Mouse (Mus musculus) gastrocnemius, postnatal 14 days (tissue): ENCODE measurements around the gene Prpf6. TPM values are rescaled to one million over a fixed set of nuclear protein-coding genes. Genes with fewer than 3 reads are reported as not detected.

Source experiments
- DNase-seq: peaks from one replicate; pipeline ENCODE4 v3.0.0; 2021; ENCODE audit warnings: mixed read lengths
- intact Hi-C: fragments of 180-260 bp; cut with DNase I; formaldehyde crosslinking; loops from one replicate; pipeline ENCODE4 v1.15.1; 2025; ENCODE audit warnings: low total_unique reads
- microRNA-seq, 2 experiments: library from miRNA; unstranded; fragments of <30 nt; microRNA quantifications; one replicate each; pipeline ENCODE4 v1.2.0; 2021
- total RNA-seq, 2 experiments: library from RNA; stranded (reverse); gene quantifications; 2 replicates each; pipeline ENCODE4 v1.2.3; 2021

The Prpf6 gene
- total RNA-seq, 2 experiments from 2014 or later = 28.0 to 30.1 TPM

DNA sequence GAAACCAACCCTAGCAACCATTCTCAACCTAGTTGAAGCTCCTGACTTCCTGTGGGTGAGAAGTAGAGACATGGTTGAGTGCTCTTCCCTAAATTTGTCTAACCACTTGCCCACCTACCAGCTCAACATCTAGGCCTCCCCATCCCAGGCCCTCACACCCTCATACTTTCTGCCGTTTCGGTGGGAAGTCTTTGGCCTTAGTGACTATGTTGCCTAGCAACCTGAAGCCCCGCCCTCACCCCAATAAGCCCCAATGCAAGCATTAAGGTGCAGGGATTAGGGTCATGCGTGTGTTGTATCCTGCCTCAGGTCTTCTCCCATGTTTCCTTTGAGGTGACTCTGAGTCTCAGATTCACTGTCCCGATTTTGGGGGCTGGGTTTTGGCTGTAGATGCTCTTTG, 106.6 kb downstream of the Prpf6 start, which contains the start of gene Lkaaear1:
Gene Lkaaear1 (minus strand): TSS at position 202 of the 400 bp plus-strand sequence.
- intact Hi-C loops = no loop called here

More for the DNA sequence above, 106.6 kb downstream of the Prpf6 start, which contains the start of gene Lkaaear1:
- DNase-seq = no peak

Small RNA genes within 50 kb of the gene (microRNA-seq; reads per million reads assigned to microRNA genes)
- gene Mir7006 = 0 reads per million in 2 experiments

Other genes with a start within 250 kb of the Prpf6 start
- 10 to 100 TPM; 12.5 to 14.3 TPM for gene Zgpat, start 226.9 kb upstream of the Prpf6 start, total RNA-seq
- 10 to 100 TPM; 21.0 to 21.8 TPM for gene Arfrp1, start 226.5 kb upstream of the Prpf6 start, total RNA-seq
- 1 to 10 TPM; 4.4 to 4.6 TPM for gene Lime1, start 211.8 kb upstream of the Prpf6 start, total RNA-seq
- 1 to 10 TPM; 5.3 to 5.7 TPM for gene Zbtb46, start 132.4 kb upstream of the Prpf6 start, total RNA-seq
- not detected for gene Abhd16b, start 98.7 kb upstream of the Prpf6 start, total RNA-seq
- gene Tpd52l2, start 94.7 kb upstream of the Prpf6 start, total RNA-seq = 10 to 100 TPM; 58.7 to 59.4 TPM
- 10 to 100 TPM; 47.8 to 51.8 TPM for gene Dnajc5, start 71.4 kb upstream of the Prpf6 start, total RNA-seq
- gene Uckl1, start 7.0 kb upstream of the Prpf6 start, total RNA-seq = 10 to 100 TPM; 28.8 to 29.7 TPM
- 10 to 100 TPM; 20.5 to 20.9 TPM for gene Zfp512b, start 935 bp downstream of the Prpf6 start, total RNA-seq
- under 1 TPM; 0.78 to 0.84 TPM for gene Samd10, start 7.3 kb downstream of the Prpf6 start, total RNA-seq
- gene Gm29797, start 65.2 kb downstream of the Prpf6 start, total RNA-seq = not detected
- gene Sox18, start 79.8 kb downstream of the Prpf6 start, total RNA-seq = 10 to 100 TPM; 27.3 to 28.0 TPM
- 1 to 10 TPM; 4.2 to 6.0 TPM for gene Tcea2, start 88.4 kb downstream of the Prpf6 start, total RNA-seq
- gene Rgs19, start 102.1 kb downstream of the Prpf6 start, total RNA-seq = 1 to 10 TPM; 5.1 to 6.5 TPM
- not detected for gene Lkaaear1, start 106.6 kb downstream of the Prpf6 start, total RNA-seq
- gene Oprl1, start 123.1 kb downstream of the Prpf6 start, total RNA-seq = not detected
- not detected for gene Myt1, start 171.5 kb downstream of the Prpf6 start, total RNA-seq
- gene Pcmtd2, start 246.0 kb downstream of the Prpf6 start, total RNA-seq = 10 to 100 TPM; 18.3 to 30.7 TPM